8 mouse cellular contexts compared by ENCODE assay signal in the genomic region with DNA sequence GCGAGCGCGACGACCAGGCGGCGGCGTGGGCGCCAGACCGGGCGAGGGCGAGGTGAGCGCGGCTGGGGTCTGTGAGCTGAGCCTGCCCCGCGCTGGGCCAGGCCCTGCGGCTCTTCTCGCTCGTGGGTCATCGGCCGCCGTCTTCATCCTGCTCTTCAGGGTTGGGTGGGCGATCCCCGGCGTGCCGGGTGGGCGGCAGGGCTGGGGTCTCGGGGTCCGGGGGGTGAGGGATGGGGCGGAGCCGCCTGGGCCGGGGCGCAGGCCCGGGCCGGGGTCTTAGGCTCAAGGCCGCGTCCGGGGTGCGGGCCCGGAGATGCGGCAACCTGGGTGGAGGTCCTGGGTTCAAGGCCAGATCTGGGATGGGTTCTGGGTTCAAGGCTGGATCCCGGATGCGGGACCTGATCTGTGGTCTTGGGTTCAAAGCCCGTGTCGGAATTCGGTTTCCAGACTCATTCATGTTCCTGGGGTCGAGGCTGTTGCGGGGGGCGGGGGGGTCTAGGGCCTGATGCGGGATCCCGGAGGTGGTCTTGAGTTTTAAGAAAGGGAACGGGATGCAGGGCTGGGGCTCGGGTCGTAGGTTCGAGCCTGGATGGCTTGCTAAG. TPM values are rescaled to one million over a fixed set of nuclear protein-coding genes. Genes with fewer than 3 reads are reported as not detected.
DNase-seq lines count a peak whose midpoint lies in the region; ATAC-seq and TF ChIP-seq lines count a peak whose summit lies in the region.

No protein-coding gene starts in this region.

- no peaks in the 10 kb centered on the region for H3K36me3 ChIP-seq in thymus, adult 2 months (ENCODE audit: control insufficient read depth, insufficient read depth, low read length)
- no peaks in the 10 kb centered on the region for H3K36me3 ChIP-seq in intestine, embryonic 16.5 days (ENCODE audit: control insufficient read depth, insufficient read depth, low read length)
- no peaks in the 10 kb centered on the region for H3K36me3 ChIP-seq in midbrain, postnatal 0 days (ENCODE audit: insufficient read depth, low read length)

- H3K9me3 ChIP-seq in intestine, embryonic 16.5 days (ENCODE audit: control insufficient read depth, low read length) = no peaks in the 10 kb centered on the region
- no peaks in the 10 kb centered on the region for H3K9me3 ChIP-seq in midbrain, postnatal 0 days (ENCODE audit: low read length)

- WGBS in cerebellum, adult 2 months = under 1% methylated on average over 54 of the region's 54 CpGs
- under 1% methylated on average over 53 of the region's 54 CpGs for whole genome bisulfite sequencing in thymus, adult 2 months
- WGBS in intestine, embryonic 16.5 days = under 1% methylated on average over 46 of the region's 54 CpGs
- WGBS in midbrain, postnatal 0 days = under 1% methylated on average over 37 of the region's 54 CpGs

- peak overlapping the region; percentile 80 for H3K4me2 ChIP-seq in intestine, embryonic 16.5 days (ENCODE audit: low read depth, low read length)
- H3K4me2 ChIP-seq in midbrain, postnatal 0 days (ENCODE audit: low read depth, low read length, poor library complexity, severe bottlenecking) = peak overlapping the region; percentile 72

- peak overlapping the region; percentile 100 for H3K9ac ChIP-seq in intestine, embryonic 16.5 days (ENCODE audit: low read depth, low read length)
- peak overlapping the region; percentile 100 for H3K9ac ChIP-seq in midbrain, postnatal 0 days (replicated peaks; ENCODE audit: low read length, poor library complexity, severe bottlenecking)

- H3K4me3 ChIP-seq in cerebellum, adult 2 months (replicated peaks; ENCODE audit: insufficient read depth, low read depth, low read length) = peak overlapping the region; percentile 97
- H3K4me3 ChIP-seq in thymus, adult 2 months (ENCODE audit: control insufficient read depth, insufficient read depth, low read length) = peak overlapping the region; percentile 100
- peak overlapping the region; percentile 99 for H3K4me3 ChIP-seq in intestine, embryonic 16.5 days (ENCODE audit: low read length)
- H3K4me3 ChIP-seq in midbrain, postnatal 0 days (ENCODE audit: low read depth, low read length) = peak overlapping the region; percentile 82

- TF ChIP-seq CTCF in cerebellum, adult 2 months (IDR thresholded peaks at IDR 0.05; ENCODE audit: borderline replicate concordance, insufficient read depth, low read depth, low read length) = no peak
- TF ChIP-seq CTCF in thymus, adult 2 months (IDR thresholded peaks at IDR 0.05; ENCODE audit: borderline replicate concordance, control insufficient read depth, extremely low read depth, insufficient read depth, low read length, poor library complexity) = no peak
- TF ChIP-seq CTCF in midbrain, postnatal 0 days (IDR thresholded peaks at IDR 0.05) = no peak

- H3K27me3 ChIP-seq in cerebellum, adult 2 months (ENCODE audit: control insufficient read depth, insufficient read depth, low read length) = no peaks in the 10 kb centered on the region
- H3K27me3 ChIP-seq in thymus, adult 2 months (ENCODE audit: control insufficient read depth, insufficient read depth, low read length) = no peaks in the 10 kb centered on the region
- H3K27me3 ChIP-seq in intestine, embryonic 16.5 days (replicated peaks; ENCODE audit: control insufficient read depth, insufficient read depth, low read length) = no peaks in the 10 kb centered on the region
- H3K27me3 ChIP-seq in midbrain, postnatal 0 days (ENCODE audit: insufficient read depth, low read length) = no peaks in the 10 kb centered on the region

- H3K27ac ChIP-seq in cerebellum, adult 2 months (ENCODE audit: insufficient read depth, low read length) = peak overlapping the region; percentile 79
- no peak overlapping the region for H3K27ac ChIP-seq in thymus, adult 2 months (ENCODE audit: control insufficient read depth, insufficient read depth, low read length)
- peak overlapping the region; percentile 92 for H3K27ac ChIP-seq in intestine, embryonic 16.5 days (ENCODE audit: low read length)
- peak overlapping the region; percentile 93 for H3K27ac ChIP-seq in midbrain, postnatal 0 days (ENCODE audit: low read depth, low read length)

- TF ChIP-seq POLR2A in cerebellum, adult 2 months (IDR thresholded peaks at IDR 0.05; ENCODE audit: borderline replicate concordance, insufficient read depth, low read length) = no peak
- TF ChIP-seq POLR2A in thymus, adult 2 months (IDR thresholded peaks at IDR 0.05; ENCODE audit: control insufficient read depth, extremely low read depth, insufficient read depth, low read length, poor library complexity) = no peak

- peaks cover 8% of the 10 kb centered on the region; the same call in 1 of the 2 replicates for H3K4me1 ChIP-seq in cerebellum, adult 2 months (ENCODE audit: control insufficient read depth, insufficient read depth, low read length)
- peaks cover 19% of the 10 kb centered on the region for H3K4me1 ChIP-seq in thymus, adult 2 months (replicated peaks; ENCODE audit: control insufficient read depth, insufficient read depth, low read length)
- H3K4me1 ChIP-seq in intestine, embryonic 16.5 days (ENCODE audit: control insufficient read depth, insufficient read depth, low read length) = peaks cover 54% of the 10 kb centered on the region
- peaks cover 12% of the 10 kb centered on the region for H3K4me1 ChIP-seq in midbrain, postnatal 0 days (ENCODE audit: insufficient read depth, low read length)

- peak in 1 of 2 experiments; percentile 43 for DNase-seq in cerebellum, adult 2 months
- DNase-seq in cerebellum, postnatal 25 days = no peak
- no peak for DNase-seq in thymus, adult 2 months
- no peak for DNase-seq in thymus, postnatal 14 days
- DNase-seq in midbrain, postnatal 0 days (ENCODE audit: low spot score) = peak; percentile 19
- no peak for DNase-seq in adrenal gland, adult 18-20 months (ENCODE audit: low spot score in 2 of 2)
- DNase-seq in left cerebral cortex, adult 18-20 months (ENCODE audit: low spot score in 2 of 2) = no peak

- ATAC-seq in intestine, embryonic 16.5 days = peak; percentile 8
- ATAC-seq in midbrain, postnatal 0 days (ENCODE audit: low FRiP score) = peak; percentile 65

RNA-seq across cellular contexts. Expression of gene Gnb1, which starts 0.5 kb away (rescaled TPM):
- polyA plus RNA-seq in cerebellum, adult 2 months (2012; rRNA removed) = 512 and 552 TPM in 2 replicates
- polyA plus RNA-seq in thymus, adult 2 months (2012; rRNA removed) = 850 and 885 TPM in 2 replicates
- 300 and 376 TPM in 2 replicates for polyA plus RNA-seq in intestine, embryonic 16.5 days (2015; fragmentation: Nextera tagmentation; extraction: Ambion mirVana)
- total RNA-seq in midbrain, postnatal 0 days (2014; rRNA removed) = 405 and 431 TPM in 2 replicates
- polyA plus RNA-seq in midbrain, postnatal 0 days (2015; fragmentation: Nextera tagmentation; extraction: Ambion mirVana) = 1,405 and 1,414 TPM in 2 replicates
- 100 to 1,000 TPM; 436 to 441 TPM for total RNA-seq in adrenal gland, adult 18-20 months (2021)
- total RNA-seq in left cerebral cortex, adult 18-20 months (2021) = 100 to 1,000 TPM; 859 to 881 TPM

RNA-seq across cellular contexts. Expression of gene Tmem52, which starts 22.7 kb away (rescaled TPM):
- 9.4 and 12.1 TPM in 2 replicates for polyA plus RNA-seq in cerebellum, adult 2 months (2012; rRNA removed)
- polyA plus RNA-seq in thymus, adult 2 months (2012; rRNA removed) = 0.62 and 2.1 TPM in 2 replicates
- polyA plus RNA-seq in intestine, embryonic 16.5 days (2015; fragmentation: Nextera tagmentation; extraction: Ambion mirVana) = 4.3 and 7.3 TPM in 2 replicates
- 1.5 and 2.1 TPM in 2 replicates for total RNA-seq in midbrain, postnatal 0 days (2014; rRNA removed)
- polyA plus RNA-seq in midbrain, postnatal 0 days (2015; fragmentation: Nextera tagmentation; extraction: Ambion mirVana) = 0.33 TPM in 1 of 2 replicates, not detected in the other
- 1 to 10 TPM; 5.9 to 7.5 TPM for total RNA-seq in adrenal gland, adult 18-20 months (2021)
- 1 to 10 TPM; 1.1 to 1.8 TPM for total RNA-seq in left cerebral cortex, adult 18-20 months (2021)
